Mouse (Mus musculus) cortical plate, adult 2 months (tissue): ENCODE data around the gene Rgp1.

Experiments used
- CTCF ChIP-seq: fragments of 200-500 bp; IDR thresholded peaks from 2 replicates; pipeline ENCODE4 v1.5.1; 2011; ENCODE audit warnings: mild to moderate bottlenecking, control low read depth, low read length; ENCODE audit not compliant: insufficient read depth; ENCODE audit errors: extremely low read depth
- POLR2A ChIP-seq: fragments of 200-500 bp; IDR thresholded peaks from 2 replicates; pipeline ENCODE4 v1.6.1; 2011; ENCODE audit warnings: mild to moderate bottlenecking, low read length, control low read depth; ENCODE audit not compliant: insufficient read depth; ENCODE audit errors: extremely low read depth

GRCm38 (mm10) chr4:43563601-43563875, 15.0 kb upstream of the Rgp1 start:
- TF ChIP-seq CTCF (no peak), POLR2A (no peak)
